Mouse (Mus musculus) cerebellum, postnatal 14 days (tissue): ENCODE measurements around the gene Olfr582.

ENCODE experiments used
- DNase-seq, 2 experiments: peaks; one replicate each; pipeline ENCODE4 v3.0.0; 2021; ENCODE audit warnings: mixed read lengths in 2 of 2

The Olfr582 gene

GRCm38 (mm10) chr7:103037724-103038123 is at the start of gene Olfr582:
Gene Olfr582, plus strand, starts transcription at chr7:103038024.
- DNase-seq, result no peak

DNA sequence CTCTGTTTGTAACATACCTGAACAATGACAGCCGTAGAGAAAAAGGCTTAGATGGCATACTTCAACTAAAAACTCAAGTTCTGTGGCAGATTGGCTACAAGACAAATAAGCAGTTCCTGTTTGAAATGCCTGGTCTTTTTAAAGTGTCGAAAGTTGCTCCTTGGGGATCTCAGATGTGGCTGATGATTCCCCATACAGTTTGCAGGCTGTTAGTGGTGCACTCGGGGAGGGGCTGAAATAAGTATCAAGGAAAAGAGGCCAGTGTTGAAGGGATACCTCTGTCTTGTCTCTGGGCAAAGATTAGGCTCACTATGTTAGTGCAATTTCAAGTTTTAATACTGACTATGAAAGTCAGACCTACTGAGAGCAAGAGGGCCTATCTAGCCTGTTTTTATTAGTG is 48.6 kb upstream of the Olfr582 start, which contains the start of gene Olfr578:
Olfr578 (minus strand) TSS at position 101 of the 400 bp plus-strand sequence.
- no peak for DNase-seq

DNA sequence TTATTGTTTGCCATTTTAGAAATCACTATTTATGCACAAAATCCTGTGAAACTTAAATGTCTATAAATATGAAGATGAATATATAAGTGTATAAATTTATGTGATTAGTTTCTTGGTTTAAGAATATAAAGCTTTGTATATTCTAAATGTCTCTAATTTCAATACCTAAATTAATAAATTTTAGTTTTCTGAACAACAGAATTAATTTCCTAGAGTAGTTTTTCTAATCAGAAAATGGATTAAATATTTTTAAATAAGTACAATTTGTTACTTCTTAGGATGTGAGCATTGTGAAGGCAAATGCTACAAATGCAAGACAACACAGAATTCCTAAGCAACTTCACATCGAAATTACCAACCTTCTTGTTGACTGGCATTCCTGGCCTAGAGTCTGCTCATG is 13.2 kb downstream of the Olfr582 start, which contains the start of gene Olfr583:
Olfr583 (plus strand) TSS at position 301 of the 400 bp plus-strand sequence.
- no peak for DNase-seq

GRCm38 (mm10) chr7:103081585-103081984 is 43.8 kb downstream of the Olfr582 start, which contains the start of gene Olfr584:
Gene Olfr584, plus strand, starts transcription at chr7:103081885.
- no peak for DNase-seq
